Mouse (Mus musculus) midbrain, embryonic 13.5 days (tissue): Measurements from ENCODE around the gene Ubac2. TPM values are rescaled to one million over a fixed set of nuclear protein-coding genes. Genes with fewer than 3 reads are reported as not detected.

Experiments used
- ATAC-seq: fragments of 200-750 bp; cut with Nextera tagmentation; 2 replicates; pipeline ENCODE4 v1.8.0; 2017; ENCODE audit warnings: mild to moderate bottlenecking, moderate TSS enrichment, moderate library complexity
- H3K27ac ChIP-seq: fragments of 300-500 bp; sonication (generic); 2 replicates; pipeline ENCODE4 v1.5.1; 2015; ENCODE audit warnings: inconsistent platforms, mild to moderate bottlenecking, moderate library complexity
- H3K27me3 ChIP-seq: fragments of 300-500 bp; sonication (generic); 2 replicates; pipeline ENCODE4 v1.6.1; 2015; ENCODE audit warnings: mild to moderate bottlenecking, inconsistent platforms
- H3K36me3 ChIP-seq: fragments of 300-500 bp; sonication (generic); 2 replicates; pipeline ENCODE4 v1.6.1; 2015; ENCODE audit warnings: mild to moderate bottlenecking, inconsistent platforms
- H3K4me1 ChIP-seq: fragments of 300-500 bp; sonication (generic); replicated peaks from 2 replicates; pipeline ENCODE4 v1.6.1; 2015; ENCODE audit warnings: inconsistent platforms
- H3K4me2 ChIP-seq: fragments of 300-500 bp; sonication (generic); replicated peaks from 2 replicates; pipeline ENCODE4 v1.6.1; 2015; ENCODE audit warnings: moderate library complexity, mild to moderate bottlenecking, inconsistent platforms
- H3K4me3 ChIP-seq: fragments of 300-500 bp; sonication (generic); replicated peaks from 2 replicates; pipeline ENCODE4 v1.5.1; 2015; ENCODE audit warnings: mild to moderate bottlenecking, inconsistent platforms
- H3K9ac ChIP-seq: fragments of 300-500 bp; sonication (generic); replicated peaks from 2 replicates; pipeline ENCODE4 v1.6.1; 2015; ENCODE audit warnings: mild to moderate bottlenecking, inconsistent platforms
- H3K9me3 ChIP-seq: fragments of 300-500 bp; sonication (generic); 2 replicates; pipeline ENCODE4 v1.6.1; 2016; ENCODE audit warnings: mild to moderate bottlenecking, inconsistent platforms
- WGBS: fragments of 180-500 bp; shearing (Covaris S2); methylation state at CpG from one replicate; pipeline ENCODE4 v1.1.7; 2015; 5-methylcytosine and 5-hydroxymethylcytosine counted together
- polyA plus RNA-seq: library from polyadenylated mRNA; unstranded; fragments of >200 nt; fragmentation: Nextera tagmentation; extraction: Ambion mirVana; gene quantifications from 2 replicates; pipeline ENCODE4 v1.2.1, GENCODE M21; 2015

Ubac2 gene
- polyA plus RNA-seq, 1 experiment from 2014 or later, result 51.2 TPM

GRCm38 (mm10) chr14:121896126-121897090 lies 18.0 kb downstream of the Ubac2 start:
- WGBS, result 73% methylated on average over 6 of the region's 6 CpGs
- H3K4me1 ChIP-seq, result 0 out of 2 replicates have a peak, but pooled peaks cover 4% of the 10 kb centered on the region
- H3K36me3 ChIP-seq, result no peaks in the 10 kb centered on the region
- H3K9ac ChIP-seq, result no peak overlapping the region
- ATAC-seq, result no peak
- no peak overlapping the region for H3K4me2 ChIP-seq
- H3K9me3 ChIP-seq, result no peaks in the 10 kb centered on the region
- no peaks in the 10 kb centered on the region for H3K27me3 ChIP-seq
- H3K27ac ChIP-seq, result no peak overlapping the region
- no peak overlapping the region for H3K4me3 ChIP-seq

DNA sequence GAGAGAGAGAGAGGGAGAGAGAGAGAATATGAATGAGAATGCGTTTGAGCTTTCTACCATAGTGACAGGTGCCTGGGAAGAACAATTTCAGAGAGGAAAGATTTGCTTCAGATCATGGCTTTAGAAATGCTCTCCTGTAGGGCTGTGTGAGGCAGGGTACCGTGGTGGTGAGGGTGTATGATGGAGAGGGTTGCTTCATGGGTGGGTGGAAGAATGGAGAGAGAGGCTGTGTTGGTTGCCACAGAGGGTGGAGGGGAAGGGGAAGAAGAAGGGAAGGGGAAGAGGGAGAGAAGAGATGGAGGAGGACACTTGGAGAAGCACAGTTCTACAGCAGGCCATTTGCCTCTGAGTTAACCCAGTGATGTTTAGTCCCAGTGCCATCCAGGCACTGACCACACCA lies 19.4 kb downstream of the Ubac2 start:
- H3K27ac ChIP-seq, result no peak overlapping the region

GRCm38 (mm10) chr14:121898509-121898908 lies 20.1 kb downstream of the Ubac2 start:
- no peaks in the 10 kb centered on the region for H3K36me3 ChIP-seq
- no peaks in the 10 kb centered on the region for H3K27me3 ChIP-seq
- no peak overlapping the region for H3K9ac ChIP-seq
- no peak overlapping the region for H3K4me2 ChIP-seq
- ATAC-seq, result no peak
- H3K4me3 ChIP-seq, result no peak overlapping the region
- H3K27ac ChIP-seq, result no peak overlapping the region
- WGBS, result 90% methylated on average over 11 of the region's 11 CpGs
- H3K4me1 ChIP-seq, result no peaks in the 10 kb centered on the region
- no peaks in the 10 kb centered on the region for H3K9me3 ChIP-seq

More for the DNA sequence above, 19.4 kb downstream of the Ubac2 start:
- Histone ChIP-seq H3K27me3 (no peaks in the 10 kb centered on the region), H3K36me3 (no peaks in the 10 kb centered on the region), H3K4me3 (no peak overlapping the region), H3K4me2 (no peak overlapping the region), H3K9ac (no peak overlapping the region), H3K9me3 (no peaks in the 10 kb centered on the region), H3K4me1 (0 out of 2 replicates have a peak, but pooled peaks cover 4% of the 10 kb centered on the region)
- ATAC-seq, result no peak
- 82% methylated on average over 2 of the region's 2 CpGs for WGBS

- no peak overlapping the region for H3K4me2 ChIP-seq
- H3K9me3 ChIP-seq, result no peaks in the 10 kb centered on the region
- H3K27ac ChIP-seq, result no peak overlapping the region
- H3K4me1 ChIP-seq, result no peaks in the 10 kb centered on the region
- no peak overlapping the region for H3K4me3 ChIP-seq
- no peak for ATAC-seq
- H3K27me3 ChIP-seq, result no peaks in the 10 kb centered on the region
- H3K36me3 ChIP-seq, result no peaks in the 10 kb centered on the region
- no peak overlapping the region for H3K9ac ChIP-seq
- WGBS, result 88% methylated on average over 3 of the region's 3 CpGs
These were observed 20.7 kb downstream of the Ubac2 start for GRCm38 (mm10) chr14:121899071-121899470.

DNA sequence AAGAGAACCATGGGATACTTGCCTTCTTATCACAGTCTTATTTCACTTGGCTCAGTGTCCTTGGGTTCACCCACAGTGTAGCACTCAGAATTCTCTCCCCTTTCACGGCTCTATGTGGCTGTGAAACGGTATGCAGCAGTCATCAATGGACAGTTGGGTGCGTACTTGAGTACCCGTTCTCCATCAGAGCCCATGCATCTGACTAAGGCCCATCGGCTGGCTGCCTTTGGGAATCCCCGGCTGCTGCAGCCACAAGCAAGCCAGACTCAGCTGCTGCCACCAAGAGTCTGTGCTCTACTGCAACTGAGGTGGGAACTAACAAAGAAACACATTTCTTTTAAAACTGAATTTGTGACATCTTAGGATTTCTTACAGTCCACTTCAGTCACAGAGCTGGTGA lies 23.1 kb downstream of the Ubac2 start:
- Histone ChIP-seq H3K4me1 (no peaks in the 10 kb centered on the region), H3K27ac (no peak overlapping the region), H3K9ac (no peak overlapping the region), H3K27me3 (no peaks in the 10 kb centered on the region), H3K4me2 (no peak overlapping the region), H3K9me3 (no peaks in the 10 kb centered on the region), H3K36me3 (peaks cover 11% of the 10 kb centered on the region), H3K4me3 (no peak overlapping the region)
- ATAC-seq, result no peak
- whole genome bisulfite sequencing, result 90% methylated on average over 6 of the region's 6 CpGs

GRCm38 (mm10) chr14:121903381-121903876 lies 25.0 kb downstream of the Ubac2 start:
- 96% methylated on average over 7 of the region's 7 CpGs for WGBS

DNA sequence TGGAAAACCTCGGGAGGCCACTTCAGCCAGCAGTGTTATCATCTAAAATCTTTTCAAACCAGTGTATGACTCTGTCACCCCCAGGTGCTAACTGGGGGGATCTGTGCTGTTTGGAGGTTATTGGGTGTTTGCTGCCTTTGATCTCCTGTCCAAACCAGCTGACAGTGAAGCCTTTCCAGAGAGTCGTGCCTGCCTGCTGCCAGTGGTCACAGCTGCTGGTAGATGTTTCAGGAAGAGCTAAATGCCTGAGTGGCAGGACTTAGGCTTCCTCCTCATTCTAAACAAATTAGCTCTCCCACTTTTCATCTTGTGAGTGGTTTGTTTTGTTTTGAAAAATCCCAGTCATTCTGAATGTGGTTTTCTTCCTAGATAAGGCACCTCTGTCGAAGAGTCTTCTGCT lies 26.3 kb downstream of the Ubac2 start:
- H3K27ac ChIP-seq, result no peak overlapping the region
- WGBS, result 63% methylated on average over 3 of the region's 3 CpGs
- no peaks in the 10 kb centered on the region for H3K9me3 ChIP-seq

More at GRCm38 (mm10) chr14:121903381-121903876, 25.0 kb downstream of the Ubac2 start:
- Histone ChIP-seq H3K4me1 (no peaks in the 10 kb centered on the region), H3K27ac (no peak overlapping the region), H3K36me3 (peaks cover 16% of the 10 kb centered on the region), H3K9ac (no peak overlapping the region), H3K9me3 (no peaks in the 10 kb centered on the region), H3K27me3 (no peaks in the 10 kb centered on the region), H3K4me2 (no peak overlapping the region), H3K4me3 (no peak overlapping the region)
- ATAC-seq, result no peak

GRCm38 (mm10) chr14:121906341-121906991 lies 28.0 kb downstream of the Ubac2 start:
- Histone ChIP-seq H3K4me3 (no peak overlapping the region), H3K4me1 (no peaks in the 10 kb centered on the region), H3K27me3 (no peaks in the 10 kb centered on the region), H3K9ac (no peak overlapping the region), H3K4me2 (no peak overlapping the region), H3K27ac (no peak overlapping the region), H3K9me3 (no peaks in the 10 kb centered on the region), H3K36me3 (peaks cover 41% of the 10 kb centered on the region)
- ATAC-seq, result no peak
- 93% methylated on average over 8 of the region's 8 CpGs for WGBS

More for the DNA sequence above, 26.3 kb downstream of the Ubac2 start:
- Histone ChIP-seq H3K36me3 (peaks cover 27% of the 10 kb centered on the region), H3K4me1 (no peaks in the 10 kb centered on the region), H3K4me2 (no peak overlapping the region), H3K9ac (no peak overlapping the region), H3K4me3 (no peak overlapping the region), H3K27me3 (no peaks in the 10 kb centered on the region)
- ATAC-seq, result no peak

GRCm38 (mm10) chr14:121906992-121907681 lies 28.7 kb downstream of the Ubac2 start:
- peaks cover 47% of the 10 kb centered on the region for H3K36me3 ChIP-seq
- no peak overlapping the region for H3K9ac ChIP-seq
- H3K4me1 ChIP-seq, result no peaks in the 10 kb centered on the region
- no peak overlapping the region for H3K4me3 ChIP-seq
- WGBS, result 93% methylated on average over 11 of the region's 11 CpGs
- no peak for ATAC-seq
- no peak overlapping the region for H3K27ac ChIP-seq
- no peaks in the 10 kb centered on the region for H3K27me3 ChIP-seq
- no peak overlapping the region for H3K4me2 ChIP-seq
- H3K9me3 ChIP-seq, result no peaks in the 10 kb centered on the region

- Histone ChIP-seq H3K4me2 (no peak overlapping the region), H3K4me3 (no peak overlapping the region), H3K27me3 (no peaks in the 10 kb centered on the region), H3K4me1 (no peaks in the 10 kb centered on the region), H3K9me3 (no peaks in the 10 kb centered on the region), H3K9ac (no peak overlapping the region), H3K27ac (no peak overlapping the region), H3K36me3 (peaks cover 56% of the 10 kb centered on the region)
- 0 out of 2 replicates have a peak, but pooled peaks have one; percentile 45 for ATAC-seq
- WGBS, result 96% methylated on average over 6 of the region's 6 CpGs
These were observed 31.4 kb downstream of the Ubac2 start for GRCm38 (mm10) chr14:121909868-121910267.

DNA sequence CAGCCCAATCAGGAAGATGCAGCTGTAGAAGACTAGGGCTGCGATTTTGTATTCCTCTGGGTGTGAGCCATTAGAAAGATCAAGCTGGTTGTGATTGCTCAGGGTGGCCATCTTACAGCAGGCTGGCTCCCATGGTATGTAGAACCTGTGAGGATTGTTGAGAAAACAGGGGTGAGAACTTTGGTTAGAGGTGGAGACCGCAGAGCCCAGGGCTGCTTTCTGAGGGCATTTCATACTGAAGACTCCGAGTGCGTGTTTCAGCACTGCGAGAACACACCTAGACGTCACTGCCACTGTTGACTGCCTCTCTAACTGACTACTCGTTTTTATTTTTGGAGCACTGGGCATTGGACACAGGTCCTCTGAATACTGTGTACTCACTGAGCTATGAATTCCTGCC lies 34.1 kb downstream of the Ubac2 start:
- Histone ChIP-seq H3K9ac (no peak overlapping the region), H3K4me2 (no peak overlapping the region), H3K36me3 (peaks cover 65% of the 10 kb centered on the region), H3K27ac (no peak overlapping the region), H3K27me3 (no peaks in the 10 kb centered on the region), H3K4me1 (no peaks in the 10 kb centered on the region), H3K9me3 (no peaks in the 10 kb centered on the region), H3K4me3 (no peak overlapping the region)
- ATAC-seq, result no peak
- 94% methylated on average over 7 of the region's 7 CpGs for WGBS
